Mouse (Mus musculus) left cerebral cortex, adult 8-10 months (tissue): ENCODE measurements at regions not wholly inside any gene's neighbourhood (a gene's known extent, or its start where the extent isn't known, plus 50 kb on each side); places are given as distances from the start of the nearest gene placed in this dataset.

ENCODE experiments used
- DNase-seq, 2 experiments: peaks; one replicate each; pipeline ENCODE4 v3.0.0; 2022; ENCODE audit warnings: low spot score in 2 of 2

DNA sequence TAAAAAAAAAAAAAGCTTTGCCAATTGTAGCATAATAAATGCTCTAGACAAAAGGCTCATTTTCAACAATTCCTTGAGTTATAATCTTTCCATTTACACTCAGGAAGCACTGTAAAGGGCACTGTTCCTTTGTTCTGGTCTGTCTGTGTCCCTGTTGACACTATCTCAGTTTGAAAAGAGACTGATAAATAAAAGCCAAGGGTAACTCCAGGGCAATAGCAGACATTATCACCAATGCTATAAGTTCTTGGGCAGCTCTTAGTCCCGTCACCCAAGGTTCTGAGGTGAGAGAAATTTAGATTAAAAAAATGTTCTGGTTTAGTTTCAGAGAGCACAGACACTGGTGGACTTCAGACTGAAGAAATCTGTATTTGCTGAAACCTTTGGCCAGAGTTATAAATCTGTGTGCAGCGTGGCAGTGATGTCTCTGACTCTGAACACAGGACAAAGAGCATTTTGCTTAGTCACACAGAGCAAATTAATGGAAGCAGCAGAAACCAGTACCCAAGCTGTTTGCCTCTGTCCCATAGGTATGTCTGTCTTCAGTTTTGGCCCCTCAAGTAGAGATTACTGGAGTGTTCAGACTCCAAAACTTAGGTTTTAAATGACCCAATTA lies 57.6 kb upstream of the Apob start:
- no peak for DNase-seq

DNA sequence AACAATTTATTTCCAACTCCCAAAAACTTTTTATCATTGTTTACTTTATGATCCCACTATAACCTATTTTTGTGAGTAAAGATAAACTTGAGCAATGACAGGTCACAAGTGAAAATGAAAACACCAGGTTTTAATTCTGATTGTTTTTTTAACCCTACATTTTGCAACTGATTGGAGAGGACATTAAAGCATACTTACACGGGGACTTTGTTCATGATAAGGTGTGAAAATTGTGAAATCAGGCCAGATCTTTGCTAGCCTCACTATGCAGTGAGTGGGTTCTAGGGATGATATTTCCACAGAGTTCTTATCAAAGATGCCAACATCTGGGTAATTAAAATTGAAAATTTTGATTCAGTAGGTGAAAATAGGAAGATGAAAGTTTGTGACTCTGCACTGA lies 56.6 kb upstream of the Apob start:
- no peak for DNase-seq
